Mouse (Mus musculus) brain, embryonic 18.5 days (tissue): Measurements from ENCODE around the gene Defa2.
"Not testable (repeated sequence)": the region's sequence is repeated elsewhere in the genome, so short reads cannot be mapped to it uniquely, and the experiment has no call there.

ENCODE experiments used
- DNase-seq: peaks from one replicate; pipeline ENCODE4 v3.0.0-alpha.2; 2012; ENCODE audit warnings: low read depth, low spot score

Gene Defa2

DNA sequence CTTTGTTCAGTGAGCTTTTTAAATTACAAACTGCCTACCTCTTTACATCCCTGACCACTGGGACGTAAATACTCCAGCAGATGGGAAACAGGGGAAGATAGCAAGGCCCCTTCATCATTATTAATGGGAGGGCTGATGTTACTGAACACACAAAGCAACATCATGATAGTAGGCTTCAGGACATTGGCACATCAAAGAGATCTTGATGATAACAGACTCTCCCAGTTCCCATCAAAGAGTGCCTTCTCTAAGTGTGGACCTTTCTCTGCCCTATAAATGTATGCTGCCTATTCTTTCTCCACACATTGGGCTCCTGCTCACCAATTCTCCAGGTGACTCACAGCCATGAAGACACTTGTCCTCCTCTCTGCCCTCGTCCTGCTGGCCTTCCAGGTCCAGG, at the start of gene Defa2:
Defa2 (plus strand) TSS at position 301 of the 400 bp plus-strand sequence.
- not testable (repeated sequence) for DNase-seq

DNA sequence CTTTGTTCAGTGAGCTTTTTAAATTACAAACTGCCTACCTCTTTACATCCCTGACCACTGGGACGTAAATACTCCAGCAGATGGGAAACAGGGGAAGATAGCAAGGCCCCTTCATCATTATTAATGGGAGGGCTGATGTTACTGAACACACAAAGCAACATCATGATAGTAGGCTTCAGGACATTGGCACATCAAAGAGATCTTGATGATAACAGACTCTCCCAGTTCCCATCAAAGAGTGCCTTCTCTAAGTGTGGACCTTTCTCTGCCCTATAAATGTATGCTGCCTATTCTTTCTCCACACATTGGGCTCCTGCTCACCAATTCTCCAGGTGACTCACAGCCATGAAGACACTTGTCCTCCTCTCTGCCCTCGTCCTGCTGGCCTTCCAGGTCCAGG, 13.2 kb downstream of the Defa2 start, which contains the start of gene Defa33:
Defa33 (plus strand) TSS at position 301 of the 400 bp plus-strand sequence.
- DNase-seq, result not testable (repeated sequence)

DNA sequence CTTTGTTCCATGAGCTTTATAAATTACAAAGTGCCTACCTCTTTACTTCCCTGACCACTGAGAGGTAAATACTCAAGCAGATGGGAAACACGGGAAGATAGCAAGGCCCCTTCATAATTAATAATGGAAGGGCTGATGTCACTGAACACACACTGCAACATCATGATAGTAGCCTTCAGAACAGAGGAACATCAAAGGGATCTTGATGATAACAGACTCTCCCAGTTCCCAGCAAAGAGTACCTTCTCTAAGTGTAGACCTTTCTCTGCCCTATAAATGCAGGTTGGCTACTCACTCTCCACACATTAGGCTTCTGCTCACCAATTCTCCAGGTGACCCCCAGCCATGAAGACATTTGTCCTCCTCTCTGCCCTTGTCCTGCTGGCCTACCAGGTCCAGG, 48.8 kb downstream of the Defa2 start, which contains the start of gene Defa36:
Defa36 (plus strand) TSS at position 301 of the 400 bp plus-strand sequence.
- not testable (repeated sequence) for DNase-seq
